Mouse (Mus musculus) midbrain, embryonic 11.5 days (tissue): Measurements from ENCODE around the gene Smarcal1. TPM values are rescaled to one million over a fixed set of nuclear protein-coding genes. Genes with fewer than 3 reads are reported as not detected.

ENCODE experiments used
- ATAC-seq: fragments of 200-750 bp; cut with Nextera tagmentation; 2 replicates; pipeline ENCODE4 v1.8.0; 2017; ENCODE audit warnings: moderate TSS enrichment, moderate library complexity; ENCODE audit not compliant: low FRiP score
- DNase-seq: peaks from one replicate; pipeline ENCODE4 v3.0.0; 2015; ENCODE audit warnings: low spot score; ENCODE audit errors: missing footprints
- H3K27ac ChIP-seq: fragments of 300-500 bp; sonication (generic); 2 replicates; pipeline ENCODE4 v1.5.1; 2014; ENCODE audit warnings: low read depth, low read length
- H3K27me3 ChIP-seq: fragments of 300-500 bp; sonication (generic); 2 replicates; pipeline ENCODE4 v1.6.1; 2014; ENCODE audit warnings: mild to moderate bottlenecking, low read length, moderate library complexity, mixed read lengths; ENCODE audit not compliant: control insufficient read depth, insufficient read depth
- H3K36me3 ChIP-seq: fragments of 300-500 bp; sonication (generic); 2 replicates; pipeline ENCODE4 v1.6.1; 2014; ENCODE audit warnings: mild to moderate bottlenecking, low read length, moderate library complexity, mixed read lengths; ENCODE audit not compliant: control insufficient read depth, insufficient read depth
- H3K4me1 ChIP-seq: fragments of 300-500 bp; sonication (generic); 2 replicates; pipeline ENCODE4 v1.6.1; 2014; ENCODE audit warnings: low read length; ENCODE audit not compliant: control insufficient read depth, insufficient read depth
- H3K4me2 ChIP-seq: fragments of 300-500 bp; sonication (generic); 2 replicates; pipeline ENCODE4 v1.6.1; 2014; ENCODE audit warnings: mild to moderate bottlenecking, moderate library complexity
- H3K4me3 ChIP-seq: fragments of 300-500 bp; sonication (generic); 2 replicates; pipeline ENCODE4 v1.5.1; 2014; ENCODE audit warnings: low read depth, low read length
- H3K9ac ChIP-seq: fragments of 300-500 bp; sonication (generic); 2 replicates; pipeline ENCODE4 v1.6.1; 2014; ENCODE audit warnings: low read length
- H3K9me3 ChIP-seq: fragments of 300-500 bp; sonication (generic); 2 replicates; pipeline ENCODE4 v1.6.1; 2016; ENCODE audit warnings: low read length; ENCODE audit not compliant: control insufficient read depth
- WGBS: fragments of 180-500 bp; shearing (Covaris S2); extraction: QIAGEN DNeasy Blood & Tissue Kit; methylation state at CpG from one replicate; pipeline ENCODE4 v1.1.7; 2014; 5-methylcytosine and 5-hydroxymethylcytosine counted together
- polyA plus RNA-seq: library from polyadenylated mRNA; unstranded; fragments of >200 nt; fragmentation: Nextera tagmentation; extraction: Ambion mirVana; gene quantifications from 2 replicates; pipeline ENCODE4 v1.2.1, GENCODE M21; 2014

Gene Smarcal1
- polyA plus RNA-seq, 1 experiment from 2014 or later: 30.9 TPM

DNA sequence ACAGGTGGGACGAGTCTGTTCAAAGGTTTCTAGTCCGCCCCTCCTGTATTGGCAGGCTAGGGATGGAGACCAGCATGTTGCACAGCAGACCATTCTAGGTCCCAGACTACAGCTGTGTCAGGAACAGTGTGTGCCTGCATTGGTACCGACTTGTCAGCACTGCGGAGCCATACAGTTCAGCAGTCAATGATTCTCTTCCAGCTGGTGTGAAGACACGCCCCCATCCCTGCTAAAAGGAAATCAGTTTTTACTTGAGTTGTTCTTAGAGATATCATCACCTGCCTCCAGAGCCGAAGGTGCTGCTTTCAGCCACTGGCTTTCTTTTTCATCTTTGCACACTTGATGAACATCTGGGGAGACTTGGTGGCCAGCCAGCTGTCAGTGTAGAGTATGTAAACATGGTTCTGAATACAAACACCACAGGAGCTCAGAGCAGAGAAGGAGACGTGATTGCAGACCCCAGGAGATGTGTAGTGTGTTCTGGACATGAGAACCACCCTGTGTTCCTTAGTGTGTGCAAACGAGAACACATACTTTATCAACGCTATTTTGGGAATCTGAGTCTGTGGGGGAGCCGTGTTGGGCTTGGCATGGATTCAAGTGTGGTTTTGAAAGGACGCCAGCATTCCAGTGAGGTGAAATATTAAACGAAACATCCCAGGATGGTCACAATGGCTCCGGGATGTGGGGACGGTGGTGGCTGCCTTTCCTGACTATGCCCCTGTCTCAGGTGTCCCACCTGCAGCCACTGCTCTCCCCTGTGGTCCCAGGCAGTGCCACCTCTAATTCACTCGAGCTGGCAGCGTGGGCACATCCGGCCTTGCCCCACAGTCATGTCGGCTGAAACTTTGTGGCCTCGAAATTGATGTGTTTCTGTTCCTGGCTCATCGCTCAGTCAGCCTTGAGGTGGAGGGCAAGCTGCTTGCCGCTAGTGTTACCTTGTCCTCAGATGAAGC, 16.4 kb downstream of the Smarcal1 start:
- no peaks in the 10 kb centered on the region for H3K27me3 ChIP-seq
- no peak overlapping the region for H3K4me2 ChIP-seq
- no peaks in the 10 kb centered on the region for H3K9me3 ChIP-seq
- no peak for ATAC-seq
- H3K4me3 ChIP-seq: no peak overlapping the region
- 87% methylated on average over 21 of the region's 21 CpGs for WGBS
- no peak overlapping the region for H3K27ac ChIP-seq
- no peak for DNase-seq
- no peaks in the 10 kb centered on the region for H3K4me1 ChIP-seq
- peaks cover 8% of the 10 kb centered on the region; the same call in 1 of the 2 replicates for H3K36me3 ChIP-seq
- no peak overlapping the region for H3K9ac ChIP-seq

GRCm38 (mm10) chr1:72600778-72601177, 17.7 kb downstream of the Smarcal1 start:
- Histone ChIP-seq H3K9ac (no peak overlapping the region), H3K27me3 (no peaks in the 10 kb centered on the region), H3K4me1 (no peaks in the 10 kb centered on the region), H3K4me3 (no peak overlapping the region), H3K4me2 (no peak overlapping the region), H3K27ac (no peak overlapping the region), H3K9me3 (no peaks in the 10 kb centered on the region), H3K36me3 (peaks cover 8% of the 10 kb centered on the region; the same call in 1 of the 2 replicates)
- ATAC-seq: no peak
- DNase-seq: no peak
- 96% methylated on average over 5 of the region's 5 CpGs for WGBS

DNA sequence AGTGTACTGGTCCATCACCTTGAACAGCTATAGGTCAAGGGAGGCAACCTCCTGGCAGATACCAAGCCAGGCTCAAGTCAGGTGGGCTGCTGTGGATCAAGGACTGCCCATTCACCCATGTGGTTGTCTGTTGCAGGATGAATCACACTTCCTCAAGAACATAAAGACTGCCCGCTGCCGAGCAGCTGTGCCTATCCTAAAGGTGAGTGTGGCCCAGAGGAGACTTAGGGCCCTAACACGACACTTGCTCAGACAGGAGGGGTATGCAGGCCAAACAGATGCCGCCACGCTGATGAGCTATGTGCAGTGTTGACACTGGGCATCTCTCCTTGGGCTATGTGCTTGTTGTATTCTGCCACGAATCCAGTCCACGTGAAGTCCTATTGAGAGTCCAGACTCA, 18.2 kb downstream of the Smarcal1 start:
- Histone ChIP-seq H3K4me2 (no peak overlapping the region), H3K4me1 (no peaks in the 10 kb centered on the region), H3K36me3 (peaks cover 8% of the 10 kb centered on the region; the same call in 1 of the 2 replicates), H3K27me3 (no peaks in the 10 kb centered on the region), H3K4me3 (no peak overlapping the region), H3K9ac (no peak overlapping the region), H3K9me3 (no peaks in the 10 kb centered on the region), H3K27ac (no peak overlapping the region)
- DNase-seq (no peak), ATAC-seq (no peak)
- 90% methylated on average over 7 of the region's 7 CpGs for WGBS

DNA sequence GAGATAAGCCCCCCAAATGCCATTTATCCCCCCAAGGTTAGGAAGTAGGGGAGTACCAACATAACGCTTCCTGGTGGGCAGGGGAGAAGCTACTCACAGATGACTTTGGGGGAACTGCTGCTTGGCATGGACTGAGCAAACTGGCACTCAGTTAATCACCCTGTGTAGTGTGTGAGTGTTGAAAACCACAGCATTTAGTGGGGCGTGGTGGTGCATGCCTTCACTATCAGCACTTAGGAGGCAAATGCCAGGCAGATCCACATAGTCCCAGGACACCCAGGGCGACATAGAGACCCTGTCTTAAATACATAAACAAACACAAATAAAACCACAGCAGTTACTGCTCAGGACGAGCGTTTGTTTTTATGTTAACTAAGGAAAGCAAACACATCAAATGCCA, 19.1 kb downstream of the Smarcal1 start:
- no peak overlapping the region for H3K4me2 ChIP-seq
- no peak overlapping the region for H3K4me3 ChIP-seq
- no peaks in the 10 kb centered on the region for H3K27me3 ChIP-seq
- no peak for DNase-seq
- H3K9ac ChIP-seq: no peak overlapping the region
- no peaks in the 10 kb centered on the region for H3K9me3 ChIP-seq
- H3K36me3 ChIP-seq: peaks cover 3% of the 10 kb centered on the region; the same call in 1 of the 2 replicates
- no peaks in the 10 kb centered on the region for H3K4me1 ChIP-seq
- no peak overlapping the region for H3K27ac ChIP-seq
- 84% methylated on average over 5 of the region's 5 CpGs for WGBS
- ATAC-seq: no peak

DNA sequence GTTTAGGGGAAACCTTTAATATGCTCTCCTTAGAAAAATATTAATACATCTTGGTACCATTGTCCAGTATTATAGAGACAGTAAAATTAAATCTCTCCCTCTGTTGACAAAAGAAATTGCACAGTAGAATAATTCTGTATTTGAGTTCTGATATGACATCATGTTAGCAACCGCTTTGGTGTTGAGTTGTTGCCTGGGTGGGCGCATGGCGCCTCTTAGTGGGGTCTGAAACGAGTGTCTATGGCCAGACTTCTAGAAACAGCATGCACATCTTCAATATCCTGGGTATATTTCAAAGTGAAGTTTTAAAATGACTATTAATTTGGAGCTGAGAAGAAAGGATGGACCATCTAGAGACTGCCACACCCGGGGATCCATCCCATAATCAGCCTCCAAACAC, 19.8 kb downstream of the Smarcal1 start:
- Histone ChIP-seq H3K27ac (no peak overlapping the region), H3K9ac (no peak overlapping the region), H3K36me3 (peaks cover 5% of the 10 kb centered on the region; the same call in 1 of the 2 replicates), H3K27me3 (no peaks in the 10 kb centered on the region), H3K4me2 (no peak overlapping the region), H3K9me3 (no peaks in the 10 kb centered on the region), H3K4me3 (no peak overlapping the region), H3K4me1 (no peaks in the 10 kb centered on the region)
- ATAC-seq (no peak), DNase-seq (no peak)
- 92% methylated on average over 5 of the region's 5 CpGs for WGBS

DNA sequence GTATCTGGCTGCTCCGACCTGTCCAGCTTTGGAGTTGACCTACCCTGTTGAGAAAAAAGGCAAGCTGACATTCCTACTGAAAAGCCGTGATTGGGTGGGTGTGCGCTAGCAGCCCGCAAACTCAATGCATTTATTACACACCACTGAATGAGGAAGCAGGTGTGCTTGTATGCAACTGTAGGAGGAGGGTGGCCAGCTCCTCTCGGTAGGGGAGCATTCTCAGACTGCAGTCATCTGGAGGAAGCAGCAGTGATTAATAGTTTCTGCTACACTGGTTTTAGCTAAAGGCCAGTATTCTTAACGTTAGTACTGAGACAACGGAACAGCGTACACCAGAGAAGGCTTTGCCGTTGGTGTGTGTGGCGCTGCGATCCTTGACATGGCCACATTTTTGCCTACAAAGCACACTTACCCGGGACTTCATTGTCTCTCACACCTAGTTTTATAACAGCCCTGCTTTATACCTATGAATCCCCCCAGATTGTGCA, 23.2 kb downstream of the Smarcal1 start:
- Histone ChIP-seq H3K9me3 (no peaks in the 10 kb centered on the region), H3K27ac (no peak overlapping the region), H3K27me3 (no peaks in the 10 kb centered on the region), H3K36me3 (peaks cover 5% of the 10 kb centered on the region; the same call in 1 of the 2 replicates), H3K4me1 (no peaks in the 10 kb centered on the region), H3K4me3 (no peak overlapping the region), H3K4me2 (no peak overlapping the region), H3K9ac (no peak overlapping the region)
- 89% methylated on average over 12 of the region's 12 CpGs for WGBS
- DNase-seq (no peak), ATAC-seq (no peak)

- no peak overlapping the region for H3K4me2 ChIP-seq
- H3K4me3 ChIP-seq: no peak overlapping the region
- no peaks in the 10 kb centered on the region for H3K27me3 ChIP-seq
- H3K27ac ChIP-seq: no peak overlapping the region
- peaks cover 10% of the 10 kb centered on the region for H3K36me3 ChIP-seq
- no peaks in the 10 kb centered on the region for H3K9me3 ChIP-seq
- no peak for ATAC-seq
- H3K9ac ChIP-seq: no peak overlapping the region
- no peaks in the 10 kb centered on the region for H3K4me1 ChIP-seq
- WGBS: 90% methylated on average over 10 of the region's 10 CpGs
- DNase-seq: no peak
Observed at GRCm38 (mm10) chr1:72609129-72609528, 26.1 kb downstream of the Smarcal1 start.

GRCm38 (mm10) chr1:72609887-72610877, 27.1 kb downstream of the Smarcal1 start:
- Histone ChIP-seq H3K36me3 (peaks cover 10% of the 10 kb centered on the region), H3K27ac (no peak overlapping the region), H3K4me1 (no peaks in the 10 kb centered on the region), H3K4me3 (no peak overlapping the region), H3K9me3 (no peaks in the 10 kb centered on the region), H3K27me3 (no peaks in the 10 kb centered on the region), H3K4me2 (no peak overlapping the region), H3K9ac (no peak overlapping the region)
- DNase-seq (no peak), ATAC-seq (no peak)
- WGBS: 89% methylated on average over 23 of the region's 23 CpGs
